Mouse (Mus musculus): Measurements from ENCODE around the gene Foxp1. TPM values are rescaled to one million over a fixed set of nuclear protein-coding genes. Genes with fewer than 3 reads are reported as not detected.

Foxp1 gene
- polyA plus RNA-seq, 1 experiment from 2014 or later, result 18.9 TPM

- DNase-seq, result no peak
- H3K4me3 ChIP-seq (ENCODE audit: low read depth, low read length), result no peak overlapping the region
- TF ChIP-seq EP300 (IDR thresholded peaks at IDR 0.05; ENCODE audit: low read depth), result no peak
- TF ChIP-seq CTCF (IDR thresholded peaks at IDR 0.05; ENCODE audit: low read depth), result no peak
- no peaks in the 10 kb centered on the region for H3K27me3 ChIP-seq (ENCODE audit: insufficient read depth, low read length)
- no peaks in the 10 kb centered on the region for H3K36me3 ChIP-seq (replicated peaks; ENCODE audit: insufficient read depth, low read length)
- H3K4me2 ChIP-seq (ENCODE audit: low read depth, low read length), result no peak overlapping the region
- no peaks in the 10 kb centered on the region for H3K9me3 ChIP-seq (ENCODE audit: low read length)
- H3K27ac ChIP-seq (ENCODE audit: low read depth), result no peak overlapping the region; the same call in 1 of the 2 replicates
- 70% methylated on average over 7 of the region's 7 CpGs for WGBS (ENCODE audit: insufficient replicate concordance)
- ATAC-seq, result no peak
- peaks cover 29% of the 10 kb centered on the region for H3K4me1 ChIP-seq (ENCODE audit: insufficient read depth)
- H3K9ac ChIP-seq (replicated peaks), result no peak overlapping the region
Measured at GRCm38 (mm10) chr6:99097191-99097590, 425.3 kb downstream of the Foxp1 start.

DNA sequence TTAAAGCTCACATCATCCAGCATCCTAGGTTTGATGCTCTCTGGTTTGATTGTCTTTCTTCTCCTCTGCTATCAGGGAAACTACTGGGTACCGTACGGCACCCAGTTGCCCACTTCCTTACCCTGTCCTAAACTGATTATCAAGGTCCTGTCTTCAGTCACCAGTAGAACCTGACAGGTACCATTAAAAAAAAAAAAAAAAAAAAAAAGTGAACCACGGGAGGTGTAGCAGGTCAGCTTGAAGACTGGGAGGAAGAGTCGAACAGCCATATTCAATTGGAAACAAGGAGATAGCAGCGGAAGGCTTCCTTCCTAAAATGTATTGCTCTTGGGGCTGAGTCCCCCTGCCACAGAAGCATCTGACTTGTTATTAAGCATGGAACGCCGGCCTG lies 425.8 kb downstream of the Foxp1 start:
- no peak for DNase-seq
- H3K9me3 ChIP-seq (ENCODE audit: low read length), result no peaks in the 10 kb centered on the region
- no peak overlapping the region for H3K4me3 ChIP-seq (ENCODE audit: low read depth, low read length)
- TF ChIP-seq EP300 (IDR thresholded peaks at IDR 0.05; ENCODE audit: low read depth) (no peak), CTCF (IDR thresholded peaks at IDR 0.05; ENCODE audit: low read depth) (no peak)
- H3K36me3 ChIP-seq (replicated peaks; ENCODE audit: insufficient read depth, low read length), result no peaks in the 10 kb centered on the region
- H3K9ac ChIP-seq (replicated peaks), result peak overlapping the region; percentile 68; the same call in 1 of the 2 replicates
- peaks cover 29% of the 10 kb centered on the region for H3K4me1 ChIP-seq (ENCODE audit: insufficient read depth)
- no peak for ATAC-seq
- H3K27me3 ChIP-seq (ENCODE audit: insufficient read depth, low read length), result no peaks in the 10 kb centered on the region
- 46% methylated on average over 7 of the region's 7 CpGs for WGBS (ENCODE audit: insufficient replicate concordance)
- peak overlapping the region; percentile 73 for H3K4me2 ChIP-seq (ENCODE audit: low read depth, low read length)
- H3K27ac ChIP-seq (ENCODE audit: low read depth), result peak overlapping the region; percentile 75

GRCm38 (mm10) chr6:99096105-99096775 lies 426.3 kb downstream of the Foxp1 start:
- TF ChIP-seq EP300 (IDR thresholded peaks at IDR 0.05; ENCODE audit: low read depth), result no peak
- TF ChIP-seq CTCF (IDR thresholded peaks at IDR 0.05; ENCODE audit: low read depth), result no peak
- peak; percentile 62 for ATAC-seq
- Histone ChIP-seq H3K4me1 (ENCODE audit: insufficient read depth) (peaks cover 29% of the 10 kb centered on the region), H3K27me3 (ENCODE audit: insufficient read depth, low read length) (no peaks in the 10 kb centered on the region), H3K4me2 (ENCODE audit: low read depth, low read length) (peak overlapping the region; percentile 73), H3K36me3 (replicated peaks; ENCODE audit: insufficient read depth, low read length) (no peaks in the 10 kb centered on the region), H3K27ac (ENCODE audit: low read depth) (peak overlapping the region; percentile 75), H3K4me3 (ENCODE audit: low read depth, low read length) (peak overlapping the region; percentile 45), H3K9ac (replicated peaks) (peak overlapping the region; percentile 68), H3K9me3 (ENCODE audit: low read length) (no peaks in the 10 kb centered on the region)
- WGBS (ENCODE audit: insufficient replicate concordance), result 5% methylated on average over 12 of the region's 12 CpGs
- DNase-seq, result peak; percentile 51

GRCm38 (mm10) chr6:99095185-99096104 lies 427.1 kb downstream of the Foxp1 start:
- TF ChIP-seq CTCF (IDR thresholded peaks at IDR 0.05; ENCODE audit: low read depth), result no peak
- TF ChIP-seq EP300 (IDR thresholded peaks at IDR 0.05; ENCODE audit: low read depth), result no peak
- H3K9me3 ChIP-seq (ENCODE audit: low read length), result no peaks in the 10 kb centered on the region
- H3K9ac ChIP-seq (replicated peaks), result peak overlapping the region; percentile 68
- peak; percentile 34 for DNase-seq
- ATAC-seq, result peak; percentile 73
- no peaks in the 10 kb centered on the region for H3K36me3 ChIP-seq (replicated peaks; ENCODE audit: insufficient read depth, low read length)
- 12% methylated on average over 18 of the region's 18 CpGs for WGBS (ENCODE audit: insufficient replicate concordance)
- no peaks in the 10 kb centered on the region for H3K27me3 ChIP-seq (ENCODE audit: insufficient read depth, low read length)
- peak overlapping the region; percentile 45 for H3K4me3 ChIP-seq (ENCODE audit: low read depth, low read length)
- H3K4me2 ChIP-seq (ENCODE audit: low read depth, low read length), result peak overlapping the region; percentile 73
- H3K4me1 ChIP-seq (ENCODE audit: insufficient read depth), result peaks cover 29% of the 10 kb centered on the region
- H3K27ac ChIP-seq (ENCODE audit: low read depth), result peak overlapping the region; percentile 75

- H3K27me3 ChIP-seq (ENCODE audit: insufficient read depth, low read length), result no peaks in the 10 kb centered on the region
- peak overlapping the region; percentile 75 for H3K27ac ChIP-seq (ENCODE audit: low read depth)
- H3K4me2 ChIP-seq (ENCODE audit: low read depth, low read length), result peak overlapping the region; percentile 73
- H3K4me1 ChIP-seq (ENCODE audit: insufficient read depth), result peaks cover 26% of the 10 kb centered on the region
- H3K9me3 ChIP-seq (ENCODE audit: low read length), result no peaks in the 10 kb centered on the region
- ATAC-seq, result peak; percentile 14; the same call in 1 of the 2 replicates
- peak overlapping the region; percentile 45 for H3K4me3 ChIP-seq (ENCODE audit: low read depth, low read length)
- no peak for TF ChIP-seq CTCF (IDR thresholded peaks at IDR 0.05; ENCODE audit: low read depth)
- TF ChIP-seq EP300 (IDR thresholded peaks at IDR 0.05; ENCODE audit: low read depth), result peak; percentile 7; the same call in 1 of the 2 replicates
- peak; percentile 36 for DNase-seq
- peak overlapping the region; percentile 44; the same call in 1 of the 2 replicates for H3K9ac ChIP-seq (replicated peaks)
- WGBS (ENCODE audit: insufficient replicate concordance), result 12% methylated on average over 10 of the region's 10 CpGs
- H3K36me3 ChIP-seq (replicated peaks; ENCODE audit: insufficient read depth, low read length), result no peaks in the 10 kb centered on the region
Measured at GRCm38 (mm10) chr6:99094339-99094989, 428.1 kb downstream of the Foxp1 start.
